Mouse (Mus musculus) forebrain, embryonic 15.5 days (tissue): ENCODE results near the gene Ctso. TPM values are rescaled to one million over a fixed set of nuclear protein-coding genes. Genes with fewer than 3 reads are reported as not detected.

Source experiments
- ATAC-seq: fragments of 200-750 bp; cut with Nextera tagmentation; replicated peaks from 2 replicates; pipeline ENCODE4 v1.8.0; 2017; ENCODE audit warnings: mild to moderate bottlenecking, moderate TSS enrichment, moderate library complexity
- H3K27ac ChIP-seq: fragments of 300-500 bp; sonication (generic); replicated peaks from 2 replicates; pipeline ENCODE4 v1.5.1; 2015; ENCODE audit warnings: mild to moderate bottlenecking, inconsistent platforms
- H3K27me3 ChIP-seq: fragments of 300-500 bp; sonication (generic); 2 replicates; pipeline ENCODE4 v1.6.1; 2015; ENCODE audit warnings: inconsistent platforms
- H3K36me3 ChIP-seq: fragments of 300-500 bp; sonication (generic); 2 replicates; pipeline ENCODE4 v1.6.1; 2015; ENCODE audit warnings: mild to moderate bottlenecking, inconsistent platforms
- H3K4me1 ChIP-seq: fragments of 300-500 bp; sonication (generic); 2 replicates; pipeline ENCODE4 v1.6.1; 2015; ENCODE audit warnings: inconsistent platforms
- H3K4me2 ChIP-seq: fragments of 300-500 bp; sonication (generic); replicated peaks from 2 replicates; pipeline ENCODE4 v1.6.1; 2015; ENCODE audit warnings: mild to moderate bottlenecking, inconsistent platforms
- H3K4me3 ChIP-seq: fragments of 300-500 bp; sonication (generic); 2 replicates; pipeline ENCODE4 v1.5.1; 2015; ENCODE audit warnings: mild to moderate bottlenecking, inconsistent platforms
- H3K9ac ChIP-seq: fragments of 300-500 bp; sonication (generic); replicated peaks from 2 replicates; pipeline ENCODE4 v1.6.1; 2015; ENCODE audit warnings: mild to moderate bottlenecking, inconsistent platforms
- H3K9me3 ChIP-seq: fragments of 300-500 bp; sonication (generic); 2 replicates; pipeline ENCODE4 v1.6.1; 2016; ENCODE audit warnings: inconsistent platforms
- WGBS: fragments of 180-500 bp; shearing (Covaris S2); methylation state at CpG from one replicate; pipeline ENCODE4 v1.1.7; 2015; ENCODE audit warnings: mixed read lengths; 5-methylcytosine and 5-hydroxymethylcytosine counted together
- polyA plus RNA-seq: library from polyadenylated mRNA; unstranded; fragments of >200 nt; fragmentation: Nextera tagmentation; extraction: Ambion mirVana; gene quantifications from 2 replicates; pipeline ENCODE4 v1.2.1, GENCODE M21; 2015

Ctso gene
- polyA plus RNA-seq, 1 experiment from 2014 or later, result 8.7 TPM

DNA sequence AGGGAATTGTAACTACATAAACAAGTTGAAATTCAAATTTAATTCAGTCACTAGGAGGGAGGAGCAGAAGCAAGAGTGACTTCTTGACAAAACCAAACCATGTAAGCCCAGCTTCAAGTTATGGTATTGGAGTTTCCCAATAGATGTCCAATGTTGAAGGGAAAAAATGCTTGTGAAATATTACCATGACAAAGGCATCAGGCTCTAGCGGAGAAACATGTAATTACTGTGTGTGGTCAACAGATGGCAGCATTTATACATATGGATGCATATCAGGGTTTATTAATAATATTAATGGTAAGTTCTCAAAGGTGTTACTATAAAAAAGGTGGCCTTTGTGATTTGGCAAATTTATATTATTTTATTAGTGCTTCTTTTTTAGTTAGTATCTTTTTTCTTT, 63.6 kb downstream of the Ctso start:
- Histone ChIP-seq H3K27ac (no peak overlapping the region), H3K9me3 (no peaks in the 10 kb centered on the region), H3K36me3 (no peaks in the 10 kb centered on the region), H3K4me2 (no peak overlapping the region), H3K9ac (no peak overlapping the region), H3K27me3 (no peaks in the 10 kb centered on the region), H3K4me3 (no peak overlapping the region), H3K4me1 (0 out of 2 replicates have a peak, but pooled peaks cover 2% of the 10 kb centered on the region)
- peak; percentile 68; the same call in 1 of the 2 replicates for ATAC-seq
- 0% methylated on average over 1 of the region's 1 CpGs for WGBS

Other genes starting within 250 kb of the Ctso start
- gene Tdo2, start 43.6 kb downstream of the Ctso start, polyA plus RNA-seq, result 1.2 and 2.0 TPM in 2 replicates
- not detected in 2 replicates for gene Asic5, start 49.7 kb downstream of the Ctso start, polyA plus RNA-seq
- gene Gucy1b1, start 142.1 kb downstream of the Ctso start, polyA plus RNA-seq, result 50.7 and 60.4 TPM in 2 replicates
- 42.4 and 51.8 TPM in 2 replicates for gene Gucy1a1, start 213.2 kb downstream of the Ctso start, polyA plus RNA-seq